11 mouse cellular contexts compared by ENCODE assay signal in the genomic region with DNA sequence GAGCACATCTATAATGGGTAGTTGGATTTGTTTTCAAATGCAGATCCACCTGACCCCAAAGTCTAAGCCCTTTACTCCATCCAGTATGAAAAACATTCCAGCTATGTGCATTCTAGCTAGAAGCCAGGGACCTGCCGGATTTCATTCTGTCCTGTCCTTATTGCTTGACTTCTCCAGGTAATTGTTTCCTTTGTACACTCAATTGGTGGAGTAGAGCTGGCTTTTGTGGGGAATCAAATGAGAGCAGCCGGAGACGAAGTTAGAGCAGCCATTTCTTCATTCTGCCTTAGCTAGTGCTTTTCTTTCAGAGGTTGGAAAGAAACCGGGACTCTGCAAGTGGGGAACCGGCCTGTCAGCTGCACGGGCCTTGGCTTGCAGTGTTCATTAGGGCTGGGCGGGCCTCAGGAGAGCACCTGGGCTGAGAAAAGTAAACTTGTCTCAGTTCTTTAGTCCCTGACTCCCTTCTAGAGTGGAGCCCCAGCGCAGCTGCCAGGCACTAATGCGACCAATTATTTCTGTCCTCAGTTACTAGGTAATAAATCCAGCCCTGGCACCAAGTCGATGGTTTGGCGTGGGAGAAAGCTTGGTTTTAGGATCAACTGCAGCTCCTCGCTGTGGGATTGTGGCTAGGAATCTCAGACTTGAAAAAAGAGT.
DNase-seq lines count a peak whose midpoint lies in the region; ATAC-seq and TF ChIP-seq lines count a peak whose summit lies in the region.
"Had no signal": no experiment of that assay in that cellular context is flagged by ENCODE, and none has a peak within 500 bp of the region (broad histone marks: within the 10 kb centered on the region; RNA-seq: fewer than 3 reads in every experiment).

No protein-coding gene starts in this region.

- no peak overlapping the region for H3K4me3 ChIP-seq in lung, postnatal 0 days (ENCODE audit: low read depth, low read length)
- H3K4me3 ChIP-seq: midbrain, embryonic 12.5 days had no signal

- H3K9me3 ChIP-seq in lung, postnatal 0 days (ENCODE audit: low read length): no peaks in the 10 kb centered on the region
- H3K9me3 ChIP-seq: G1E; midbrain, embryonic 12.5 days had no signal

- H3K4me2 ChIP-seq in lung, postnatal 0 days (replicated peaks; ENCODE audit: low read depth, low read length): no peak overlapping the region
- H3K4me2 ChIP-seq: midbrain, embryonic 12.5 days had no signal

- no peak for TF ChIP-seq CTCF in brain, embryonic 14.5 days (IDR thresholded peaks at IDR 0.05; ENCODE audit: borderline replicate concordance, extremely low read depth, insufficient read depth, insufficient read length)
- TF ChIP-seq CTCF in lung, postnatal 0 days (IDR thresholded peaks at IDR 0.05): no peak

- peak; percentile 70 for ATAC-seq in lung, postnatal 0 days

- TF ChIP-seq POLR2A in brain, embryonic 14.5 days (IDR thresholded peaks at IDR 0.05; ENCODE audit: borderline replicate concordance, extremely low read depth, insufficient read depth, insufficient read length, poor library complexity, severe bottlenecking): no peak

- H3K27ac ChIP-seq in lung, postnatal 0 days (ENCODE audit: low read length): no peak overlapping the region
- H3K27ac ChIP-seq: midbrain, embryonic 12.5 days had no signal

- TF ChIP-seq EP300 in lung, postnatal 0 days (IDR thresholded peaks at IDR 0.05): no peak

- no peak overlapping the region for H3K9ac ChIP-seq in lung, postnatal 0 days (replicated peaks; ENCODE audit: low read depth)
- H3K9ac ChIP-seq: midbrain, embryonic 12.5 days had no signal

- 59% methylated on average over 12 of the region's 12 CpGs for WGBS in lung, postnatal 0 days

- no peaks in the 10 kb centered on the region for H3K27me3 ChIP-seq in lung, postnatal 0 days (replicated peaks; ENCODE audit: insufficient read depth, low read length)
- H3K27me3 ChIP-seq: midbrain, embryonic 12.5 days had no signal

- intact Hi-C loops in gastrocnemius, postnatal 14 days (cut with DNase I; ENCODE audit: low total_unique reads): no loop called here
- intact Hi-C loops in left cerebral cortex, postnatal 10 days (cut with DNase I): no loop called here

- H3K36me3 ChIP-seq in lung, postnatal 0 days (ENCODE audit: insufficient read depth, low read length): no peaks in the 10 kb centered on the region
- H3K36me3 ChIP-seq: G1E; midbrain, embryonic 12.5 days had no signal

- no peaks in the 10 kb centered on the region for H3K4me1 ChIP-seq in lung, postnatal 0 days (ENCODE audit: insufficient read depth, low read depth, low read length)
- H3K4me1 ChIP-seq: midbrain, embryonic 12.5 days had no signal

- DNase-seq in kidney, postnatal 4 days: peak; percentile 31 to 38
- no peak for DNase-seq in kidney, adult 8-10 months
- peak; percentile 68 for DNase-seq in brain, embryonic 14.5 days (ENCODE audit: low read depth)
- peak; percentile 52 for DNase-seq in gastrocnemius, postnatal 14 days
- DNase-seq in lung, postnatal 0 days (ENCODE audit: low spot score): peak; percentile 42
- no peak for DNase-seq in yolk sac, embryonic 10.5 days (ENCODE audit: low spot score)
- DNase-seq in left cerebral cortex, postnatal 10 days (ENCODE audit: extremely low spot score in 1 of 2, low spot score in 2 of 2): no peak
- DNase-seq: retina, postnatal 1 day; thymus, adult 18-20 months had no signal

Comparison
In these comparisons a context has a peak if more than half of its experiments do, and no peak if none do; other contexts are left out.
1. DNase-seq: peak in kidney, postnatal 4 days (2 of 2), brain, embryonic 14.5 days (single experiment), gastrocnemius, postnatal 14 days (single experiment) and lung, postnatal 0 days (single experiment); none in kidney, adult 8-10 months (0 of 2), yolk sac, embryonic 10.5 days (single experiment) and left cerebral cortex, postnatal 10 days (0 of 2).